Mouse (Mus musculus) forebrain, embryonic 10.5 days (tissue): Measurements from ENCODE around the gene Gm17631. TPM values are rescaled to one million over a fixed set of nuclear protein-coding genes. Genes with fewer than 3 reads are reported as not detected.
"Not testable (repeated sequence)": the region's sequence is repeated elsewhere in the genome, so short reads cannot be mapped to it uniquely, and the experiment has no call there.

Experiments
- DNase-seq: peaks from one replicate; pipeline ENCODE4 v3.0.0-alpha.2; 2017; ENCODE audit warnings: low spot score; ENCODE audit errors: extremely low spot score
- H3K27ac ChIP-seq: fragments of 300-500 bp; sonication (generic); 2 replicates; pipeline ENCODE4 v1.5.1; 2016; ENCODE audit warnings: mild to moderate bottlenecking
- H3K27me3 ChIP-seq: fragments of 300-500 bp; sonication (generic); 2 replicates; pipeline ENCODE4 v1.6.1; 2016; ENCODE audit warnings: mild to moderate bottlenecking; ENCODE audit not compliant: poor library complexity, severe bottlenecking
- H3K36me3 ChIP-seq: fragments of 300-500 bp; sonication (generic); replicated peaks from 2 replicates; pipeline ENCODE4 v1.6.1; 2016; ENCODE audit warnings: mild to moderate bottlenecking, moderate library complexity
- H3K4me1 ChIP-seq: fragments of 300-500 bp; sonication (generic); 2 replicates; pipeline ENCODE4 v1.6.1; 2016
- H3K4me3 ChIP-seq: fragments of 300-500 bp; sonication (generic); 2 replicates; pipeline ENCODE4 v1.5.1; 2016; ENCODE audit warnings: mild to moderate bottlenecking, moderate library complexity
- H3K9me3 ChIP-seq: fragments of 300-500 bp; sonication (generic); 2 replicates; pipeline ENCODE4 v1.6.1; 2016; ENCODE audit warnings: mild to moderate bottlenecking, moderate library complexity
- WGBS: fragments of 180-500 bp; shearing (Covaris S2); methylation state at CpG from one replicate; pipeline ENCODE4 v1.1.7; 2016; 5-methylcytosine and 5-hydroxymethylcytosine counted together
- polyA plus RNA-seq: library from polyadenylated mRNA; unstranded; fragments of >200 nt; fragmentation: Nextera tagmentation; extraction: Ambion mirVana; gene quantifications from 2 replicates; pipeline ENCODE4 v1.2.1, GENCODE M21; 2016

The Gm17631 gene
- not detected in 2 replicates for polyA plus RNA-seq

- H3K4me1 ChIP-seq, H3K4me3 ChIP-seq, DNase-seq, H3K36me3 ChIP-seq, H3K27me3 ChIP-seq, H3K9me3 ChIP-seq, H3K27ac ChIP-seq: not testable (repeated sequence)
- WGBS = no CpG with 5 or more reads among the region's 3 CpGs
Observed at GRCm38 (mm10) chr6:129862349-129862748, at the start of gene Gm17631. Gm17631 (plus strand) TSS chr6:129862649.

- peaks cover 19% of the 10 kb centered on the region for H3K9me3 ChIP-seq
- no peaks in the 10 kb centered on the region for H3K36me3 ChIP-seq
- 74% methylated on average over 3 of the region's 3 CpGs for WGBS
- no peak overlapping the region for H3K27ac ChIP-seq
- no peak overlapping the region for H3K4me3 ChIP-seq
- DNase-seq = no peak
- no peaks in the 10 kb centered on the region for H3K27me3 ChIP-seq
- H3K4me1 ChIP-seq = no peaks in the 10 kb centered on the region
Observed at GRCm38 (mm10) chr6:129817731-129818130, 44.7 kb upstream of the Gm17631 start.

- Histone ChIP-seq H3K9me3 (peaks cover 32% of the 10 kb centered on the region), H3K27ac (no peak overlapping the region), H3K4me1 (no peaks in the 10 kb centered on the region), H3K4me3 (no peak overlapping the region), H3K36me3 (no peaks in the 10 kb centered on the region), H3K27me3 (no peaks in the 10 kb centered on the region)
- WGBS = 94% methylated on average over 1 of the region's 1 CpGs
- DNase-seq = no peak
Observed at GRCm38 (mm10) chr6:129824004-129824403, 38.4 kb upstream of the Gm17631 start.

GRCm38 (mm10) chr6:129825559-129825958 lies 36.9 kb upstream of the Gm17631 start:
- Histone ChIP-seq H3K27me3 (no peaks in the 10 kb centered on the region), H3K9me3 (peaks cover 30% of the 10 kb centered on the region), H3K4me1 (no peaks in the 10 kb centered on the region), H3K36me3 (no peaks in the 10 kb centered on the region), H3K27ac (no peak overlapping the region), H3K4me3 (no peak overlapping the region)
- DNase-seq = no peak
- 88% methylated on average over 1 of the region's 1 CpGs for WGBS

- Histone ChIP-seq H3K27me3 (no peaks in the 10 kb centered on the region), H3K4me3 (no peak within 1 kb of the TSS), H3K9me3 (peaks cover 29% of the 10 kb centered on the region), H3K36me3 (no peaks in the 10 kb centered on the region), H3K27ac (no peak within 1 kb of the TSS), H3K4me1 (no peaks in the 10 kb centered on the region)
- no peak for DNase-seq
- whole genome bisulfite sequencing = 54% methylated on average over 1 of the region's 1 CpGs
Observed at GRCm38 (mm10) chr6:129876549-129876948, 14.1 kb downstream of the Gm17631 start, which contains the start of gene Klra17. Klra17 (minus strand) TSS chr6:129876672.

- no peak for DNase-seq
- H3K36me3 ChIP-seq = no peaks in the 10 kb centered on the region
- no peak overlapping the region for H3K4me3 ChIP-seq
- no peak overlapping the region for H3K27ac ChIP-seq
- H3K9me3 ChIP-seq = peaks cover 51% of the 10 kb centered on the region
- H3K4me1 ChIP-seq = no peaks in the 10 kb centered on the region
- 89% methylated on average over 2 of the region's 2 CpGs for WGBS
- no peaks in the 10 kb centered on the region for H3K27me3 ChIP-seq
Observed at GRCm38 (mm10) chr6:129882525-129882924, 20.1 kb downstream of the Gm17631 start.

Other genes with a start within 250 kb of the Gm17631 start
- 0.07 and 0.17 TPM in 2 replicates for gene Klrk1, start 238.8 kb upstream of the Gm17631 start, polyA plus RNA-seq
- not detected in 2 replicates for gene Klrc3, start 219.3 kb upstream of the Gm17631 start, polyA plus RNA-seq
- gene Klrc2, start 202.0 kb upstream of the Gm17631 start, polyA plus RNA-seq = not detected in 2 replicates
- gene Klrc1, start 183.7 kb upstream of the Gm17631 start, polyA plus RNA-seq = not detected in 2 replicates
- gene Klri1, start 145.5 kb upstream of the Gm17631 start, polyA plus RNA-seq = not detected in 2 replicates
- not detected in 2 replicates for gene Klri2, start 122.2 kb upstream of the Gm17631 start, polyA plus RNA-seq
- not detected in 2 replicates for gene Gm156, start 78.4 kb upstream of the Gm17631 start, polyA plus RNA-seq
- gene Klra17, start 14.0 kb downstream of the Gm17631 start, polyA plus RNA-seq = not detected in 2 replicates
- gene Klra5, start 55.0 kb downstream of the Gm17631 start, polyA plus RNA-seq = not detected in 2 replicates
- gene Klra6, start 164.3 kb downstream of the Gm17631 start, polyA plus RNA-seq = not detected in 2 replicates
- not detected in 2 replicates for gene Klra4, start 204.6 kb downstream of the Gm17631 start, polyA plus RNA-seq